Mouse (Mus musculus) hindbrain, embryonic 14.5 days (tissue): Measurements from ENCODE around the gene Rsl24d1. TPM values are rescaled to one million over a fixed set of nuclear protein-coding genes. Genes with fewer than 3 reads are reported as not detected.

Experiments
- ATAC-seq: fragments of 200-750 bp; cut with Nextera tagmentation; 2 replicates; pipeline ENCODE4 v1.8.0; 2017; ENCODE audit warnings: moderate number of reproducible peaks, mild to moderate bottlenecking, moderate TSS enrichment, moderate library complexity; ENCODE audit not compliant: low FRiP score
- DNase-seq: peaks from one replicate; pipeline ENCODE4 v3.0.0-alpha.2; 2015; ENCODE audit warnings: low spot score
- H3K27ac ChIP-seq: fragments of 300-500 bp; sonication (generic); 2 replicates; pipeline ENCODE4 v1.5.1; 2014; ENCODE audit warnings: mild to moderate bottlenecking, moderate library complexity
- H3K27me3 ChIP-seq: fragments of 300-500 bp; sonication (generic); 2 replicates; pipeline ENCODE4 v1.6.1; 2014; ENCODE audit warnings: mild to moderate bottlenecking, low read length, mixed read lengths; ENCODE audit not compliant: control insufficient read depth, insufficient read depth
- H3K36me3 ChIP-seq: fragments of 300-500 bp; sonication (generic); replicated peaks from 2 replicates; pipeline ENCODE4 v1.6.1; 2014; ENCODE audit not compliant: control insufficient read depth, insufficient read depth
- H3K4me1 ChIP-seq: fragments of 300-500 bp; sonication (generic); replicated peaks from 2 replicates; pipeline ENCODE4 v1.6.1; 2014; ENCODE audit warnings: antibody characterized with exemption, low read length, mixed read lengths; ENCODE audit not compliant: control insufficient read depth, insufficient read depth
- H3K4me2 ChIP-seq: fragments of 300-500 bp; sonication (generic); replicated peaks from 2 replicates; pipeline ENCODE4 v1.6.1; 2014; ENCODE audit warnings: mild to moderate bottlenecking, moderate library complexity
- H3K4me3 ChIP-seq: fragments of 300-500 bp; sonication (generic); replicated peaks from 2 replicates; pipeline ENCODE4 v1.5.1; 2014; ENCODE audit warnings: mild to moderate bottlenecking, low read length
- H3K9ac ChIP-seq: fragments of 300-500 bp; sonication (generic); 2 replicates; pipeline ENCODE4 v1.6.1; 2014
- H3K9me3 ChIP-seq: fragments of 300-500 bp; sonication (generic); 2 replicates; pipeline ENCODE4 v1.6.1; 2016; ENCODE audit warnings: low read length; ENCODE audit not compliant: control insufficient read depth
- WGBS: fragments of 180-500 bp; shearing (Covaris S2); extraction: QIAGEN DNeasy Blood & Tissue Kit; methylation state at CpG from one replicate; pipeline ENCODE4 v1.1.7; 2014; 5-methylcytosine and 5-hydroxymethylcytosine counted together
- polyA plus RNA-seq: library from polyadenylated mRNA; unstranded; fragments of >200 nt; fragmentation: Nextera tagmentation; extraction: Ambion mirVana; gene quantifications from 2 replicates; pipeline ENCODE4 v1.2.1, GENCODE M21; 2014

Rsl24d1 gene
- polyA plus RNA-seq: 104 and 108 TPM in 2 replicates

DNA sequence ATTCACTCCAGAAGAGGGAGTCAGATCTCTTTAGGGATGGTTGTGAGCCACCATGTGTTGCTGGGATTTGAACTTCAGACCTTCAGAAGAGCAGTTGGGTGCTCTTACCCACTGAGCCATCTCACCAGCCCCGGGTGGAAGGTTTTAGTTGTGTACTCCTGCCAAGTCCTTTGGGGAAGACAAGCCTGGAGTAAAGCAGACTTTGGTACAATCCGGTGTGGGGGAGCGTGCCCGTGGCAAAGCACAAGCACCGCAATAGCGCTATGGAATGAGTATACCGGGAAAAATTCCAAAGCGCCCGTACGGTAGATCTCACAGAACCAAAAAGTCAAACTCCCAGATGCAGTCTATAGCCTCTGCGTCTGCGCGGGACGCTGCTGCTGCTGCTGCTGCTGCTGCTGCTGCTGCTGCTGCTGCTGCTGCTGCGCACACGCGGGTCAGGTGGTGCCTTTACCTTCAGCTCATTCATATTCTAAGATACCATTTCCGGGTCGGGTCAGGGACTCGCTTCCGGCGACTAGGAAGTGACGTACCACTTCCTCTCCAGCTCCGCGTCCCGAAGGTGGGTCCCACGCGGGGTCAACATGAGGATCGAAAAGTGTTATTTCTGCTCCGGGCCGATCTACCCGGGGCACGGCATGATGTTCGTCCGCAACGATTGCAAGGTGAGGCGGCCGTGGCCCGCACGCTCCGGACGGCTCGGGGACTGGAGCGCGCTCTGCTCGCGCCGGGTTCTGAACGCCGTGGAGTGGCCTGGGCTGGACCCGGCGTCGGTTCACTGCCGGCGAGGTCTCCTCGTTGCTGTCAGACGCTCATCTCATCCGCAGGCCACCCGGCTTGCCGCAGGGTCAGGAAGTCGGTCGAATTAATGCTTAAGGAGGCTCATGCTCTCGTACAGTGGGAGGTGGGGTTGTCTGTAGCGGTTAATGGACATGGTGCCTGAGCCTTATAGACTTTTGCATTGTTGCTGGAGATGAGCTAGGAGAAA, at the start of gene Rsl24d1:
Gene Rsl24d1, plus strand, starts transcription at position 508 of the 988 bp plus-strand sequence.
- Histone ChIP-seq H3K4me2 (peak within 1 kb of the TSS; percentile 65), H3K36me3 (peaks cover 29% of the 10 kb centered on the region), H3K9me3 (no peaks in the 10 kb centered on the region), H3K4me3 (peak within 1 kb of the TSS; percentile 92), H3K9ac (peak within 1 kb of the TSS; percentile 74), H3K27me3 (no peaks in the 10 kb centered on the region), H3K4me1 (peaks cover 7% of the 10 kb centered on the region; the same call in 1 of the 2 replicates), H3K27ac (peak within 1 kb of the TSS; percentile 51)
- ATAC-seq: peak; percentile 99
- peak; percentile 85 for DNase-seq
- WGBS: under 1% methylated on average over 64 of the region's 64 CpGs

DNA sequence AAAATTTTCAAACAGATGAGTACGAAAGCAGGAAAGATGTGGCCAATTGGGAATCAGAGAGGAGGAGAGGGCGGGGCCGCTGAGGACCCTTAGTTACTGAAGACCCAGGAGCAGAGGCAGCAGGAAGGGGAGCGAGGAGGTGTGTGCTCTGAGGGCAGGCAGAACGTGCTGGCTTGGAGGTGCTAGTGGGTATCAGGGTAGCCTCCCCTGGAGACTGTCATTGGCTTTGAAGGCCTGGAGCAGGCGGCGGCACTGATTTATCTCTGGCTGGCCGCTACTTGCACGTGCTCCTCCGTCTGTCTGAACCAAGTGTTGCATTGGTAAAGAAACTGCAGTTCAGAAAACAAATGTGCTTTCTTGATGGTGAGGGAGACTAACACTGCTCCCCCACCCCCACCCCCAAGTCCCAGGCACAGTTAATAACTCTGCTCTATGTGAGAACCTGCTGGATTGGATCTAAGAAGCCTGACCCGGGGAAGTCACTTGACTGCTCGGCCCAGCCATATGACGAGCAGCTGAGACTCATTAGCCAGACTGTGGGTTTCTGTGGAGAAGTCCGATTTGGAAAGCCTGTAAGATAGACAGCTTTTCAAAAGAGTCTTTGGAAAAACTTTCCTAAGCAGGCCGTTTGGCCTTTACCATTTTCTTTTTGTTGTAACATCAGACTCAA, 49.5 kb upstream of the Rsl24d1 start:
- peaks cover 13% of the 10 kb centered on the region for H3K4me1 ChIP-seq
- H3K9ac ChIP-seq: no peak overlapping the region
- no peaks in the 10 kb centered on the region for H3K36me3 ChIP-seq
- no peak for ATAC-seq
- WGBS: 33% methylated on average over 15 of the region's 15 CpGs
- DNase-seq: no peak
- H3K27me3 ChIP-seq: no peaks in the 10 kb centered on the region
- H3K9me3 ChIP-seq: no peaks in the 10 kb centered on the region
- 0 out of 2 replicates have a peak overlapping the region, but pooled peaks have one; percentile 7 for H3K4me2 ChIP-seq
- no peak overlapping the region for H3K27ac ChIP-seq
- no peak overlapping the region for H3K4me3 ChIP-seq

DNA sequence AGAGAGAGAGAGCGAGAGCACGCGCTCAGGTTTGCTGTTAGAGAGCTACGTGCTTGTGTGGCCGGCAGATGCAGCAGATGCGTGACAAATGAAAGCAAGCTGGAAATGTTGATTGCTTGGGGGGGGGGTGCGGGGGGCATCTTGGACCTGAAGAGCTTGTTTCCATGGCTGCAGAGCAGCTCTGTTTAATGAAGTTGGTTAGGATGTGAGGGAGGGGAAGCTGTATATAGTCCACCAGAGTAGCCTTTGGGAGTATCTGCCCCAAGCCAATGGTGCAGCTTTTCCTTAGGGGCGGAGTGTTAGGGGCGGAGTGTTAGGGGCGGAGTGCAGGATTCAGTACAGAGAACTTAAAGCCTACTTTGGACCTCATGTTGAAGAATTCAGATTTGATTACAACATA, 46.1 kb upstream of the Rsl24d1 start:
- Histone ChIP-seq H3K4me3 (no peak overlapping the region), H3K27me3 (no peaks in the 10 kb centered on the region), H3K27ac (no peak overlapping the region), H3K36me3 (no peaks in the 10 kb centered on the region), H3K9ac (no peak overlapping the region), H3K4me2 (peak overlapping the region; percentile 6; the same call in 1 of the 2 replicates), H3K4me1 (peaks cover 13% of the 10 kb centered on the region), H3K9me3 (no peaks in the 10 kb centered on the region)
- 0 out of 2 replicates have a peak, but pooled peaks have one; percentile 21 for ATAC-seq
- WGBS: 16% methylated on average over 10 of the region's 10 CpGs
- no peak for DNase-seq

DNA sequence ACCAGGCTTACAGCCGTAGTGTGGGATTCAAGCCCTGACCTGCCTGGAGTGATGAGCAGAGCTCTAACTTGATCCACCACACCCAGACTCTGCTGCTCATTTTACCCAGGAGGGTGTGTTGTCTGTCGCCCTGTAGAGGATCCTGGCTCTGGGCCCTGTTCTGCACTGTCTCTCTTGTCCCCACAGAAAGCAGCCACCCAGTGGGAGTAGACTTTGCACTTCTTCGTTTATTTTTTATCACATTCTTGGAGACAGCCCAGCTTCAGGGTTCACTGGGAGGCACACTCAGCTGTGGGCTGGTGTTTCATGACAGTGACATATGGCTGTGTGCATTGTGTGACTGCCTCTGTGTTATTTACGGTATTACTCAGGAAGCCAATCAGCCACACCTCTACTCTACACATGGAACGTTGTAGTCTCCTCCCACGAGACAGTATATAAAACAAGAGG, 45.0 kb upstream of the Rsl24d1 start:
- no peaks in the 10 kb centered on the region for H3K9me3 ChIP-seq
- ATAC-seq (peak; percentile 59; the same call in 1 of the 2 replicates), DNase-seq (no peak)
- 49% methylated on average over 6 of the region's 6 CpGs for WGBS
- H3K27me3 ChIP-seq: no peaks in the 10 kb centered on the region
- H3K36me3 ChIP-seq: no peaks in the 10 kb centered on the region
- H3K4me1 ChIP-seq: peaks cover 13% of the 10 kb centered on the region
- no peak overlapping the region for H3K9ac ChIP-seq
- H3K27ac ChIP-seq: no peak overlapping the region
- no peak overlapping the region for H3K4me3 ChIP-seq
- no peak overlapping the region for H3K4me2 ChIP-seq

DNA sequence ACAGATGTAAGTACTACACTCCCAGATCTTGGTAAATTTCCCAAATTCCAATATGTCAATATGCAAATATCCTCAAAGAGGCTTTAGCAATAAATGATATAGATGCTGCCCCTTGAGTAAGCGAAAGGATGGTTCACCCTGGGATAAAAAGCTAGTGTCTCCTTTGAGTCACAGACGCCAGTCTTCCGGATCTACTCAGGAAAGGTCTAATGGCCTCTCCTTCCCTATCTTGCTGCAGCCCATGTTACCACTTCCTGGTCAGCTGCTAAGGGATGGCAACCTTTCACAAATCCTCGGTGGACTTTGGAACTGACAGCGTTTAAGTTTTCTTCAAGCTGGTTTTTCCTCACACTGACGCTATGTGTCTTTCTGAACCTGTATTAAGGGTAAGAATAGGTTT, 44.5 kb upstream of the Rsl24d1 start:
- peaks cover 13% of the 10 kb centered on the region for H3K4me1 ChIP-seq
- H3K9ac ChIP-seq: no peak overlapping the region
- no peak overlapping the region for H3K4me2 ChIP-seq
- H3K4me3 ChIP-seq: no peak overlapping the region
- H3K36me3 ChIP-seq: no peaks in the 10 kb centered on the region
- no peaks in the 10 kb centered on the region for H3K27me3 ChIP-seq
- DNase-seq: no peak
- no peaks in the 10 kb centered on the region for H3K9me3 ChIP-seq
- no peak for ATAC-seq
- WGBS: 89% methylated on average over 6 of the region's 6 CpGs
- H3K27ac ChIP-seq: no peak overlapping the region

DNA sequence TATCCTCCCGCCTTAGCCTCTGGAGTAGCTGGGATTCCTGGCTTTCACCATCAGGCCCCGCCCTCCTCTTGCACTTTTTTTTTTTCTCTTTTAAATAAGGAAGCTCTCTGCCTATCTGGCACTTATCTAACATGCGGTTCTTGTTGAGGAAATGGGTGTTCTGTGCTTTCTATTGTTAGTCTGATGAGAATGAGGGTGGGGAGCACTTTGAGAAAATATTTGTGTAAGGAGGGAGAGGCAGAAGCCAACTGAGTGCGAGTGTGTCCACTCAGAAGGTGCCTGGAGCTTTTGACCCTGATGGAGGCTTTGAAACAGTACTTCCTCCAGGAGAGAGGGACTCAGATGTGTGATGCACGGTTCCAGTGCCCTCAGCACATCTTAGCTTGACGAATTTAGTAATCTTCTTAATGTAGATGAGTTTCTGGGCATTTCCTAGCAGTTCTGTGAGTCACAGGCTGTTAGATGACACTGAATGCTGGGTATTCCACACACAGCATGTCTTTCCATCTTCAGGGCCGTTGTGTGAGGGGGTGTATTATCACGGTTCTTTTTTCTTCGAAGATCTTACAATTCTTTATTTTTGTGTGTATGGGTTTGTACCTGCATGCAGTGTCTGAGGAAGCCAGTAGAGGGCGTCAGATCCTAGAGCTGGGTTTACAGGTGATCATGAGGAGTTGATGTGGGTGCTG, 42.1 kb upstream of the Rsl24d1 start:
- H3K27ac ChIP-seq: no peak overlapping the region
- H3K9me3 ChIP-seq: no peaks in the 10 kb centered on the region
- H3K4me3 ChIP-seq: no peak overlapping the region
- no peaks in the 10 kb centered on the region for H3K27me3 ChIP-seq
- no peak overlapping the region for H3K4me2 ChIP-seq
- no peak overlapping the region for H3K9ac ChIP-seq
- H3K4me1 ChIP-seq: peaks cover 13% of the 10 kb centered on the region
- 76% methylated on average over 10 of the region's 10 CpGs for WGBS
- DNase-seq (no peak), ATAC-seq (no peak)
- H3K36me3 ChIP-seq: no peaks in the 10 kb centered on the region

DNA sequence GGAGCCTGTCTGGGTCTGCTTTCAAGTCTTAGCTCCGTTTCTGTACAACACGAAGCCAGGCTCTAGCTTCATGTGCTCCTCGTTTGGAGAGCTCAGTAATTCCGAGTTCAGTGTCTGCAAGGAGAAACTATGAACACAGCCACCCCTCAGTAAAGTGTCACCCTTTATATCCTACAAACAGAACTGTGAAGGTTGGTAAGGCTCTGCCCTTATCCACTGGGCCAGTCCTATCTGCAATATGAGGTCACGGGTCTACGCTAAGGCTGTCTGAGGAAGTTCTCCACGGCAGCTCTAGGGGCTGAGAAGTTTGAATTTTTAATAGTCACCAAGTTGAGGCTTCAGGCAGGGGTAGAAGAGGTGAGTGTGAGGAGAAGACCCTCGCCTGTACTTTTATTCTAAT, 40.8 kb upstream of the Rsl24d1 start:
- 84% methylated on average over 8 of the region's 8 CpGs for WGBS

DNA sequence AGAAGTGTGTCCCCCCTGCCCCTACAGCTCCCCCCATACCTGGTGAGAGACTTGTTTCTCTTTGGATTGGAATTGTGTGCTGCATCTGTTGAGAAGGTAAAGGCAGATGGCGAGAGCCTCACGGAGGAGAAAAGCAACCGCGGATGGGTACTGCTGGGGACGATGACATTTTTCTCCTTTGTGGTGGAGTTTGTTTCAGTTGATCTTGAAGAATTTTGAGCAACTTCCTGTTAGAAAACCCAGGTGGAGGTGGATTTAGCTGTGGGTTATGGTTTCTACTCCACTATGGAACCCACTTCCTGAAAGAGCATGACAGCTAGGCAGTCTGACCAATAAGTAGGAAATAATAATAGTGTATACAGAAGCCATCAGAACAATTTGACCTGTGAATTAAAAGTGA, 40.1 kb upstream of the Rsl24d1 start:
- H3K4me1 ChIP-seq: peaks cover 4% of the 10 kb centered on the region; the same call in 1 of the 2 replicates
- 91% methylated on average over 5 of the region's 5 CpGs for WGBS
- no peaks in the 10 kb centered on the region for H3K27me3 ChIP-seq
- no peak for DNase-seq
- H3K4me2 ChIP-seq: no peak overlapping the region
- H3K36me3 ChIP-seq: no peaks in the 10 kb centered on the region
- no peak overlapping the region for H3K4me3 ChIP-seq
- no peak overlapping the region for H3K9ac ChIP-seq
- no peak overlapping the region for H3K27ac ChIP-seq
- no peak for ATAC-seq
- H3K9me3 ChIP-seq: no peaks in the 10 kb centered on the region

More for the DNA sequence above, 40.8 kb upstream of the Rsl24d1 start:
- Histone ChIP-seq H3K27me3 (no peaks in the 10 kb centered on the region), H3K9ac (no peak overlapping the region), H3K4me3 (no peak overlapping the region), H3K4me1 (peaks cover 9% of the 10 kb centered on the region), H3K27ac (no peak overlapping the region), H3K36me3 (no peaks in the 10 kb centered on the region), H3K4me2 (no peak overlapping the region), H3K9me3 (no peaks in the 10 kb centered on the region)
- DNase-seq (no peak), ATAC-seq (no peak)
